Mouse (Mus musculus) liver, embryonic 14.5 days (tissue): ENCODE results near the gene Kera.

Experiments
- CTCF ChIP-seq: IDR thresholded peaks from 2 replicates; pipeline ENCODE4 v1.5.1; 2016; ENCODE audit warnings: antibody characterized with exemption, low read depth, control low read depth
- EP300 ChIP-seq: IDR thresholded peaks from 2 replicates; pipeline ENCODE4 v1.6.1; 2016; ENCODE audit warnings: antibody characterized with exemption, low read depth

GRCm38 (mm10) chr10:97603256-97603655, 3.4 kb upstream of the Kera start:
- TF ChIP-seq CTCF (no peak), EP300 (no peak)
